Mouse (Mus musculus): Measurements from ENCODE around the gene Fmo5.
A peak's percentile ranks its signal among the peaks of the same experiment; 100 is the strongest.

Fmo5 gene

GRCm38 (mm10) chr3:97631258-97631860 is 2.8 kb downstream of the Fmo5 start:
- DNase-seq (ENCODE audit: inconsistent ontology term), result no peak

- DNase-seq (ENCODE audit: inconsistent ontology term), result no peak
These were observed 4.9 kb downstream of the Fmo5 start for GRCm38 (mm10) chr3:97633456-97633855.

- DNase-seq (ENCODE audit: inconsistent ontology term), result peak; percentile 30
These were observed 5.7 kb downstream of the Fmo5 start for GRCm38 (mm10) chr3:97634288-97634761.

DNA sequence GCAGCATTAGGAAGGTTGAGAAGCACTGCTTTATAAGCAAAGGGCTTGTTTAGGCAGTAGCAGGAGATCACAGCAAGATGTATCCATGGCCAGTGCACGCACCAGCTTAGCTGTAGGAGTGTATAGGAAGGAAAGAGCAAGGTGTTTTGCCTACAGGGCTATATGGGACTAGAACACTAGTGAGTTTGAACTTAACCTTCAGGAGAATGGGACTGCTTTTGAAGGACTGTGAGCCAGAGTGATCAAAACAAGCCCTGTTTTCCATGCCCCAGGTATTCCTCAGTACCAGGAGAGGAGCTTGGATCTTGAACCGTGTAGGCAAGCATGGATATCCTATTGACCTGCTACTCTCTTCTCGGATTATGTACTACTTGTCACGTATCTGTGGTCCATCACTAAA is 12.8 kb downstream of the Fmo5 start:
- no peak for DNase-seq (ENCODE audit: inconsistent ontology term)

DNA sequence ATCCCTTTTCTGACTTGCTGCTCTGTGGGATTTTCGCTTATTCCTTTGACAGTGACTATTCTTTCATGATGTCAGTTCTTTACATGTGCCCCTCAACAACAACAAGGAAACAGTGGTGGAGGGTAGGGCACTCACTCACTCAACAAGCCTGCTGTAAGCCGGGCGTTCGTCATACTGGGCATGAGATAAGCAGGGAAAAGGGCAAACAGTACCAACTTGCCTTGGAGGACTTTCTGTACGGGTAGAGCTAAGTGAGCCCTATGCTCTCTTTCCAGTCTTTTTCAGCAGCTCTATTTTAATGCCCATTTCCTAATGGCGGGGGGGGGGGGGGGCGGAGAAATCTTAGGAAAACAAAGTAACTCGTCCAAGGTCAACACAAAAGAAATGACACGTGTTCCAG is 13.4 kb downstream of the Fmo5 start:
- DNase-seq (ENCODE audit: inconsistent ontology term), result no peak

- DNase-seq (ENCODE audit: inconsistent ontology term), result no peak
These were observed 19.9 kb downstream of the Fmo5 start for GRCm38 (mm10) chr3:97648518-97648917.

DNA sequence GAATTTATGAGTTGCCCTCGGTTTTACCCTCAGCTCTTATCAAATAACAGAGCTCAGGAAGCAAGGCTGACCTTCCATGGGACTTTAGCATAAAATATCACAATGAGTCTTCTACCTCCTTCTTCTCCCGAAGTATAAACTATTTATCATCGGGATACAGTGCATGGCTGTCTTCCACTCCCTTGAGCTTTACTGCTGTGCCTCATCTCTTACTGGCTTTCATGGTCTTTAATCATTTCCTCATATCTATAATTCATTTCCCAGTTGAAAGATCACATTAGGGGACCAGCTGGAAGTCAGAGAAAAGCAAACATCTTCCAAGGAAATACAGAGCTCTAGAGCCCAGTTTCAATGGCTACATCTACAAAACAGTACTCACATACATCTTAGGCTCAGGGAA is 20.4 kb downstream of the Fmo5 start:
- no peak for DNase-seq (ENCODE audit: inconsistent ontology term)

GRCm38 (mm10) chr3:97649469-97649868 is 20.9 kb downstream of the Fmo5 start:
- no peak for DNase-seq (ENCODE audit: inconsistent ontology term)

DNA sequence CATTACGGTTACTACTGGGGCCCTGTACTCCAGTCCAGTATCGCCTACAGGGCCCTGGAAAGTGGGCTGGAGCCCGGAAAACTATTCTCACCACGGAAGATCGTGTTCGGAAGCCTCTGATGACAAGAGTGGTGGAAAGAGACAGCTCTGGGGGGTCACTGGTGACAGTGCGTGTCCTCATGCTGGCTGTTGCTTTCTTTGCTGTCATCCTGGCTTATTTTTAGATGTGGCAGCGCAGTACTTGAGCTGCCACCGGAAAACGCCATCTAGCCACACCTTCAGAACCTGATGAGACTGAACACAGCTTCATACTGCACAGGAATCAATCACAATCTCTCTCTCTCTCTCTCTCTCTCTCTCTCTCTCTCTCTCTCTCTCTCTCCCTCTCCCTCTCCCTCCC is 23.0 kb downstream of the Fmo5 start:
- DNase-seq (ENCODE audit: inconsistent ontology term), result no peak

DNA sequence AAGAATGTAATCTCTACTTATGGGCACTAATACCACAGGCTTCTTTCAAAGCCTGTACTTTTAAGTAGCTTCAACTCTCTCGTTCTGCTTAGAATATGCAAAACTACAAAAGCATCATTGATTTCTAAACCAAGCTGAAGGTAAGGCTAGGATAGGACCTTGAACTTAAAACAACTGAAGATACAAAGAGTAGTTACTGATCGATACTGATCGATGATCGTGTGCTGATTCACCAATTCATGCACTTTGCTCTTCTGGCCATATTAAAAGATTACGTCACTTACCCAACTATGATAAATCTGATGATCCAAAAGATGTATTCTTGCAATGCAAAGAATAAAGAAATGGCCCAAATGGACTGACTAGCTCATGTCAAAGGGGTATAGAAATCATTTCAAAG is 25.2 kb downstream of the Fmo5 start:
- DNase-seq (ENCODE audit: inconsistent ontology term), result no peak

- DNase-seq (ENCODE audit: inconsistent ontology term), result no peak
These were observed 26.3 kb downstream of the Fmo5 start for GRCm38 (mm10) chr3:97654901-97655300.

GRCm38 (mm10) chr3:97657655-97658411 is 29.2 kb downstream of the Fmo5 start, which contains the start of gene Prkab2:
Gene Prkab2 (plus strand): TSS chr3:97658193.
- peak; percentile 99 for DNase-seq (ENCODE audit: inconsistent ontology term)

DNA sequence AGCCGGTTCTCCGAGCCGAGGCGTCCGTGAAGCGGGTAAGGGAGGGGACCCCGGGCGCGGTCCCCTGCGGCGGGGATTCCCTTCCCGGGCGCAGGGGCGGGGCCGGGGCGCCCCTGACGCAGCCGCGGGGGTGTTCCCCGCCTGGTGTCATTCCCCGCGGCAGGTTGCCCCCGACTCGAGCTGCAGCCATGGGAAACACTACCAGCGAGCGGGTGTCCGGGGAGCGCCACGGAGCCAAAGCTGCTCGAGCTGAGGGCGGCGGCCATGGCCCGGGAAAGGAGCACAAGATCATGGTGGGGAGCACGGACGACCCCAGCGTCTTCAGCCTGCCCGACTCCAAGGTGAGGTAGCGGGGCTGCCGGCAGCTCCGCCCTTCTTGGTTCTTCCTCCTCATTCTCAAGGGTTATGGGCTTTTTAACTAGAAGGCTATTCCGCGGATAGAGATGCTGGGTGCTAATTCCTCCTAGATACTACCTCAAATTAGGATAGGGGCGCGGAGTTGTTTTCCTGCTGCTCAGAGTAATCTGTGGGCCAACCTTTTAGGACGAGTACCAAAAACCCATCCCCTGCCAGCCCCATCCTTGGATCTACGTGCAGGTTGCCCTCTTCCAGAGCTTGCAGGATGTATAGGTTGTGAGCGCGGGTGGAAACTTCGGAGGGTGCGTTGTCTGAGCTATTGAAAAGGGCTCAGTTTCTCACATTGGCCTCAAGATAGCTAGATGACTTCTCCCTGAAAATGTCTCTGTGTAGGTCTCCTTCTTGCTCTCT is 30.0 kb downstream of the Fmo5 start:
- DNase-seq (ENCODE audit: inconsistent ontology term), result peak; percentile 88

DNA sequence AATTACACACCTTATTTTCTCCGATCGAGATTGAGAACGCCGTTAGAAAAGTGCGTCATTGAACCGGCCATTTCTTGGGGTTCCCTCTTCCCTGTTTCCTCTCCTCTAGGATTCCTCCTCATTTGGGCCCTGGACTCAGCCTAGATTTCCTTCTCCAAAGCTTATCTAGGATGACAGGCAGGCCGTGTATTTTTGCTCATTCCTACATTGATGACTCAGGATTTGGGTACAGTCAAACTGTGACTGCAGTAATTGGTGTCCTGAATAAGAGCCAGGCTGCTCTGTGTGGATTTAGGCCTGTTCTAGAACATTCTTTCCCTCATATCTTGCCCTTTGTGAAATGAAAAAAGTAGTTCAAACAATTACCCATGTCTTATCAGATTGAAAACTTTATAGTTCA is 31.1 kb downstream of the Fmo5 start:
- DNase-seq (ENCODE audit: inconsistent ontology term), result peak; percentile 64

DNA sequence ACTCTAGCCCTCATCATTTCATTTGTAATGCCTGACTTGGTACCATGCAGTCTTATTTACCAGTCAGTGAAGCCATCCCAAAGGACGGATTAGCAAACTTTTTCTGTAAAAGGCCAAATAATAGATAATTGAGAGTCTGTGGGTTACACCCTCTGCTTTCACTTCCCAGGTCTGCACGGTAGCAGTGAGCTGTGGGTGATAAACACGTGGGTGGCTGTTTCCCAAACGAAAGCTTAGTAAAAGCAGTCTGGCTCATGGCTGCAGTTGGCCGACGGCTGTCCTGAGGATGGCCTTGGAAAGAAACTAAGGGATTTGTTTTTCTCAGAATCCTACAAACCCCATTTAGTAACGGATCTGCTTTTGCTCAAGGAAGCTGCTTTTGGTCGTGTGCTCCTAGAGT is 32.6 kb downstream of the Fmo5 start:
- no peak for DNase-seq (ENCODE audit: inconsistent ontology term)

- no peak for DNase-seq (ENCODE audit: inconsistent ontology term)
These were observed 36.9 kb downstream of the Fmo5 start for GRCm38 (mm10) chr3:97665525-97665924.

GRCm38 (mm10) chr3:97666154-97666553 is 37.5 kb downstream of the Fmo5 start:
- no peak for DNase-seq (ENCODE audit: inconsistent ontology term)

- DNase-seq (ENCODE audit: inconsistent ontology term), result peak; percentile 70
These were observed 38.6 kb downstream of the Fmo5 start for GRCm38 (mm10) chr3:97667093-97667675.

DNA sequence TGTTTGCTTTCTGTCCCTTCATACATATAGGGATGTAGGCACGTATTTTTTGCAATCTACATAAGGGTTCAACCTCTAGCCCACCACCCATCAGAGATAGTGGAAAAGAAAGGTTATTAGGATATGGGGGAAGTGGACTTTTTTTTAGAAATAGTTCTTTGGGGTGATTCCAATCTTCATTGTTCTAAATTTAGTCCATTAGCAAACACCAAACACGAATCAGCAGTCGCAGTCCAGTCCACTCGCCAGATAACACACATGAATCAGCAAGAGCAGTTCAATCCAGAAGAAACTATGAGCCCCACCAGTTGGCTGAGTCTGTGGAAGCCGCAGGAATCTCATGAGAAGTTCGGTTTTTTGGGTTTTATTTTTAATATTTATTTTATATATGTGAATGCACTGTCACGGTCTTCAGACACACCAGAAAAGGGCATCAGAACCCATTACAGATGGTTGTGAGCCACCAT is 46.1 kb downstream of the Fmo5 start, which contains the start of gene Gm17651:
Gm17651 (minus strand) TSS at position 51 of the 467 bp plus-strand sequence.
- no peak for DNase-seq (ENCODE audit: inconsistent ontology term)

DNA sequence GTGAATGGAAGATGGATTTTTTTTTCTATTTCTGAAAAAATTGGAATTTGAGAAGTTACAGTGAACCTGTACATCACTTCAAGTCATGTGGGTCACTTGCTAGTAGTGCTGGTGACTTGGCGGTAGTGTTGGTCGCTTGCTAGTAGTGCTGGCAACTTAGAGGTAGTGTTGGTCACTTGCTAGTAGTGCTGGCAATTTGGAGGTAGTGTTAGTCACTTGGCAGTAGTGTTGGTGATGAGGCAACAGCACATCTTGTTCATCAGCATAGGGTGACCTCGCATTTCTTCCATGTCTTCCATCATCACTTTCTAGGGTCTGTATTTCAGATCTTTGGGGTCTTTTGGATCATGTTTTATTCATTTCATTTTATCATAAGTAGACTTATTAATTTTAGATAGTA is 47.5 kb downstream of the Fmo5 start:
- DNase-seq (ENCODE audit: inconsistent ontology term), result no peak

GRCm38 (mm10) chr3:97678416-97678815 is 49.8 kb downstream of the Fmo5 start:
- DNase-seq (ENCODE audit: inconsistent ontology term), result no peak

All from Muller cell, postnatal 12 days (primary cell).